ENCODE assay signal across 15 mouse cellular contexts in genomic region chr3:89860343-89860742, GRCm38 (mm10). TPM values are rescaled to one million over a fixed set of nuclear protein-coding genes. Genes with fewer than 3 reads are reported as not detected.
A peak's percentile ranks its signal among the peaks of the same experiment; 100 is the strongest.
DNase-seq lines count a peak whose midpoint lies in the region; ATAC-seq and TF ChIP-seq lines count a peak whose summit lies in the region.
"Had no signal": no experiment of that assay in that cellular context is flagged by ENCODE, and none has a peak within 500 bp of the region (broad histone marks: within the 10 kb centered on the region; RNA-seq: fewer than 3 reads in every experiment).

No protein-coding gene starts in this region.

- WGBS in forebrain, embryonic 13.5 days = 75% methylated on average over 3 of the region's 3 CpGs
- 75% methylated on average over 3 of the region's 3 CpGs for WGBS in forebrain, embryonic 15.5 days
- 83% methylated on average over 3 of the region's 3 CpGs for WGBS in hindbrain, embryonic 13.5 days
- WGBS in hindbrain, embryonic 16.5 days = 93% methylated on average over 3 of the region's 3 CpGs
- 85% methylated on average over 3 of the region's 3 CpGs for WGBS in neural tube, embryonic 13.5 days
- 87% methylated on average over 3 of the region's 3 CpGs for WGBS in neural tube, embryonic 15.5 days
- WGBS in stomach, postnatal 0 days = 60% methylated on average over 3 of the region's 3 CpGs

- no peak for DNase-seq in stomach, postnatal 0 days (ENCODE audit: low spot score)
- DNase-seq: cerebellum, adult 11-12 months; thymus, postnatal 14 days had no signal

- peak overlapping the region; percentile 77; the same call in 1 of the 2 replicates for H3K27ac ChIP-seq in forebrain, embryonic 13.5 days
- no peak overlapping the region for H3K27ac ChIP-seq in forebrain, embryonic 15.5 days (replicated peaks)
- H3K27ac ChIP-seq in hindbrain, embryonic 13.5 days = 0 out of 2 replicates have a peak overlapping the region, but pooled peaks have one; percentile 40
- H3K27ac ChIP-seq in hindbrain, embryonic 16.5 days (ENCODE audit: low read depth, low read length) = no peak overlapping the region
- H3K27ac ChIP-seq in neural tube, embryonic 13.5 days (replicated peaks) = no peak overlapping the region
- H3K27ac ChIP-seq in neural tube, embryonic 15.5 days (replicated peaks) = no peak overlapping the region
- peak overlapping the region; percentile 83; the same call in 1 of the 2 replicates for H3K27ac ChIP-seq in stomach, postnatal 0 days (replicated peaks)
- H3K27ac ChIP-seq: embryonic facial prominence, embryonic 10.5 days; liver, embryonic 14.5 days; midbrain, embryonic 15.5 days had no signal

- H3K4me3 ChIP-seq in forebrain, embryonic 13.5 days = no peak overlapping the region
- H3K4me3 ChIP-seq in forebrain, embryonic 15.5 days = no peak overlapping the region
- H3K4me3 ChIP-seq in hindbrain, embryonic 13.5 days = no peak overlapping the region
- H3K4me3 ChIP-seq in hindbrain, embryonic 16.5 days (ENCODE audit: low read length) = no peak overlapping the region
- H3K4me3 ChIP-seq in neural tube, embryonic 13.5 days = no peak overlapping the region
- no peak overlapping the region for H3K4me3 ChIP-seq in neural tube, embryonic 15.5 days (replicated peaks)
- no peak overlapping the region for H3K4me3 ChIP-seq in stomach, postnatal 0 days (ENCODE audit: low read depth, low read length)
- H3K4me3 ChIP-seq: embryonic facial prominence, embryonic 10.5 days; heart, embryonic 10.5 days; limb, embryonic 15.5 days; midbrain, embryonic 15.5 days had no signal

- TF ChIP-seq EP300 in stomach, postnatal 0 days (optimal IDR thresholded peaks at IDR 0.05) = no peak

- H3K27me3 ChIP-seq in forebrain, embryonic 13.5 days = no peaks in the 10 kb centered on the region
- no peaks in the 10 kb centered on the region for H3K27me3 ChIP-seq in forebrain, embryonic 15.5 days
- no peaks in the 10 kb centered on the region for H3K27me3 ChIP-seq in hindbrain, embryonic 13.5 days
- H3K27me3 ChIP-seq in hindbrain, embryonic 16.5 days (replicated peaks; ENCODE audit: control insufficient read depth, insufficient read depth, low read length) = no peaks in the 10 kb centered on the region
- H3K27me3 ChIP-seq in neural tube, embryonic 13.5 days = no peaks in the 10 kb centered on the region
- 0 out of 2 replicates have a peak, but pooled peaks cover 3% of the 10 kb centered on the region for H3K27me3 ChIP-seq in neural tube, embryonic 15.5 days (replicated peaks)
- no peaks in the 10 kb centered on the region for H3K27me3 ChIP-seq in stomach, postnatal 0 days (ENCODE audit: control insufficient read depth, insufficient read depth, low read length)
- H3K27me3 ChIP-seq: limb, embryonic 15.5 days had no signal

- no peak for TF ChIP-seq CTCF in stomach, postnatal 0 days (IDR thresholded peaks at IDR 0.05; ENCODE audit: low read depth)

- no peak overlapping the region for H3K4me2 ChIP-seq in forebrain, embryonic 13.5 days
- H3K4me2 ChIP-seq in forebrain, embryonic 15.5 days (replicated peaks) = no peak overlapping the region
- no peak overlapping the region for H3K4me2 ChIP-seq in hindbrain, embryonic 13.5 days
- no peak overlapping the region for H3K4me2 ChIP-seq in hindbrain, embryonic 16.5 days (ENCODE audit: low read length)
- H3K4me2 ChIP-seq in neural tube, embryonic 13.5 days = no peak overlapping the region
- H3K4me2 ChIP-seq in neural tube, embryonic 15.5 days = no peak overlapping the region
- H3K4me2 ChIP-seq in stomach, postnatal 0 days (replicated peaks; ENCODE audit: low read depth) = no peak overlapping the region
- H3K4me2 ChIP-seq: limb, embryonic 15.5 days; lung, embryonic 14.5 days; midbrain, embryonic 15.5 days had no signal

- H3K4me1 ChIP-seq in forebrain, embryonic 13.5 days = peaks cover 27% of the 10 kb centered on the region
- peaks cover 16% of the 10 kb centered on the region for H3K4me1 ChIP-seq in forebrain, embryonic 15.5 days
- peaks cover 16% of the 10 kb centered on the region for H3K4me1 ChIP-seq in hindbrain, embryonic 13.5 days (replicated peaks)
- H3K4me1 ChIP-seq in hindbrain, embryonic 16.5 days (ENCODE audit: control insufficient read depth, insufficient read depth, low read depth, low read length) = peaks cover 8% of the 10 kb centered on the region
- H3K4me1 ChIP-seq in neural tube, embryonic 13.5 days (replicated peaks) = peaks cover 23% of the 10 kb centered on the region
- peaks cover 11% of the 10 kb centered on the region for H3K4me1 ChIP-seq in neural tube, embryonic 15.5 days
- peaks cover 2% of the 10 kb centered on the region; the same call in 1 of the 2 replicates for H3K4me1 ChIP-seq in stomach, postnatal 0 days (replicated peaks; ENCODE audit: control insufficient read depth, insufficient read depth)

- ATAC-seq in forebrain, embryonic 13.5 days = no peak
- no peak for ATAC-seq in forebrain, embryonic 15.5 days (replicated peaks)
- no peak for ATAC-seq in hindbrain, embryonic 13.5 days (ENCODE audit: low FRiP score)
- no peak for ATAC-seq in hindbrain, embryonic 16.5 days
- ATAC-seq in neural tube, embryonic 13.5 days (ENCODE audit: low read depth) = no peak
- no peak for ATAC-seq in neural tube, embryonic 15.5 days (ENCODE audit: low FRiP score)
- no peak for ATAC-seq in stomach, postnatal 0 days (ENCODE audit: low FRiP score, low TSS enrichment)
- ATAC-seq: midbrain, embryonic 15.5 days had no signal

- H3K9me3 ChIP-seq in forebrain, embryonic 13.5 days (replicated peaks) = no peaks in the 10 kb centered on the region
- H3K9me3 ChIP-seq in forebrain, embryonic 15.5 days = no peaks in the 10 kb centered on the region
- H3K9me3 ChIP-seq in hindbrain, embryonic 13.5 days = no peaks in the 10 kb centered on the region
- H3K9me3 ChIP-seq in hindbrain, embryonic 16.5 days (ENCODE audit: control insufficient read depth, low read length) = no peaks in the 10 kb centered on the region
- H3K9me3 ChIP-seq in neural tube, embryonic 13.5 days = no peaks in the 10 kb centered on the region
- H3K9me3 ChIP-seq in neural tube, embryonic 15.5 days (replicated peaks) = no peaks in the 10 kb centered on the region
- no peaks in the 10 kb centered on the region for H3K9me3 ChIP-seq in stomach, postnatal 0 days (ENCODE audit: control insufficient read depth, low read length)
- H3K9me3 ChIP-seq: embryonic facial prominence, embryonic 10.5 days; heart, embryonic 10.5 days; limb, embryonic 15.5 days; midbrain, embryonic 15.5 days had no signal

- no peaks in the 10 kb centered on the region for H3K36me3 ChIP-seq in forebrain, embryonic 13.5 days (ENCODE audit: poor library complexity, severe bottlenecking)
- no peaks in the 10 kb centered on the region for H3K36me3 ChIP-seq in forebrain, embryonic 15.5 days
- H3K36me3 ChIP-seq in hindbrain, embryonic 13.5 days = no peaks in the 10 kb centered on the region
- no peaks in the 10 kb centered on the region for H3K36me3 ChIP-seq in hindbrain, embryonic 16.5 days (ENCODE audit: control insufficient read depth, insufficient read depth, low read length)
- H3K36me3 ChIP-seq in neural tube, embryonic 13.5 days = no peaks in the 10 kb centered on the region
- no peaks in the 10 kb centered on the region for H3K36me3 ChIP-seq in neural tube, embryonic 15.5 days
- no peaks in the 10 kb centered on the region for H3K36me3 ChIP-seq in stomach, postnatal 0 days (ENCODE audit: control insufficient read depth, insufficient read depth, low read length)
- H3K36me3 ChIP-seq: embryonic facial prominence, embryonic 10.5 days; limb, embryonic 15.5 days; midbrain, embryonic 15.5 days had no signal

- 0 out of 2 replicates have a peak overlapping the region, but pooled peaks have one; percentile 7 for H3K9ac ChIP-seq in forebrain, embryonic 13.5 days
- no peak overlapping the region for H3K9ac ChIP-seq in forebrain, embryonic 15.5 days (replicated peaks)
- 0 out of 2 replicates have a peak overlapping the region, but pooled peaks have one; percentile 30 for H3K9ac ChIP-seq in hindbrain, embryonic 13.5 days
- no peak overlapping the region for H3K9ac ChIP-seq in hindbrain, embryonic 16.5 days (ENCODE audit: low read depth, low read length)
- 0 out of 2 replicates have a peak overlapping the region, but pooled peaks have one; percentile 22 for H3K9ac ChIP-seq in neural tube, embryonic 13.5 days
- H3K9ac ChIP-seq in neural tube, embryonic 15.5 days (replicated peaks) = no peak overlapping the region
- no peak overlapping the region; the same call in 1 of the 2 replicates for H3K9ac ChIP-seq in stomach, postnatal 0 days (ENCODE audit: low read length)
- H3K9ac ChIP-seq: limb, embryonic 15.5 days; liver, embryonic 14.5 days; lung, embryonic 14.5 days; midbrain, embryonic 15.5 days had no signal

RNA-seq across cellular contexts. Expression of gene She, which starts 29.2 kb away (rescaled TPM):
- polyA plus RNA-seq in forebrain, embryonic 13.5 days (2015; fragmentation: Nextera tagmentation; extraction: Ambion mirVana) = 1.2 TPM in 2 replicates
- 1.1 and 1.3 TPM in 2 replicates for polyA plus RNA-seq in forebrain, embryonic 15.5 days (2015; fragmentation: Nextera tagmentation; extraction: Ambion mirVana)
- 1.7 and 2.1 TPM in 2 replicates for polyA plus RNA-seq in hindbrain, embryonic 13.5 days (2015; fragmentation: Nextera tagmentation; extraction: Ambion mirVana)
- polyA plus RNA-seq in hindbrain, embryonic 16.5 days (2015; fragmentation: Nextera tagmentation; extraction: Ambion mirVana) = 1.2 and 1.4 TPM in 2 replicates
- polyA plus RNA-seq in neural tube, embryonic 13.5 days (2015; fragmentation: Nextera tagmentation; extraction: Ambion mirVana) = 1.9 and 2.5 TPM in 2 replicates
- 1.4 and 2.0 TPM in 2 replicates for polyA plus RNA-seq in neural tube, embryonic 15.5 days (2015; fragmentation: Nextera tagmentation; extraction: Ambion mirVana)
- 1.4 and 1.5 TPM in 2 replicates for polyA plus RNA-seq in stomach, postnatal 0 days (2015; fragmentation: Nextera tagmentation; extraction: Ambion mirVana)

RNA-seq across cellular contexts. Expression of gene Il6ra, which starts 52.7 kb away (rescaled TPM):
- 0.25 and 0.36 TPM in 2 replicates for polyA plus RNA-seq in forebrain, embryonic 13.5 days (2015; fragmentation: Nextera tagmentation; extraction: Ambion mirVana)
- 0.73 and 0.82 TPM in 2 replicates for polyA plus RNA-seq in forebrain, embryonic 15.5 days (2015; fragmentation: Nextera tagmentation; extraction: Ambion mirVana)
- polyA plus RNA-seq in hindbrain, embryonic 13.5 days (2015; fragmentation: Nextera tagmentation; extraction: Ambion mirVana) = 0.98 and 1.1 TPM in 2 replicates
- 1.1 and 1.2 TPM in 2 replicates for polyA plus RNA-seq in hindbrain, embryonic 16.5 days (2015; fragmentation: Nextera tagmentation; extraction: Ambion mirVana)
- 0.68 and 0.96 TPM in 2 replicates for polyA plus RNA-seq in neural tube, embryonic 13.5 days (2015; fragmentation: Nextera tagmentation; extraction: Ambion mirVana)
- 1.2 and 1.5 TPM in 2 replicates for polyA plus RNA-seq in neural tube, embryonic 15.5 days (2015; fragmentation: Nextera tagmentation; extraction: Ambion mirVana)
- 4.3 and 4.5 TPM in 2 replicates for polyA plus RNA-seq in stomach, postnatal 0 days (2015; fragmentation: Nextera tagmentation; extraction: Ambion mirVana)

Comparison
In these comparisons a context has a peak if more than half of its experiments do, and no peak if none do; other contexts are left out.
1. H3K27ac ChIP-seq: peak in forebrain, embryonic 13.5 days (single experiment), hindbrain, embryonic 13.5 days (single experiment) and stomach, postnatal 0 days (single experiment); none in forebrain, embryonic 15.5 days (single experiment), hindbrain, embryonic 16.5 days (single experiment), neural tube, embryonic 13.5 days (single experiment) and neural tube, embryonic 15.5 days (single experiment).
2. H3K9ac ChIP-seq: peak in forebrain, embryonic 13.5 days (single experiment), hindbrain, embryonic 13.5 days (single experiment) and neural tube, embryonic 13.5 days (single experiment); none in forebrain, embryonic 15.5 days (single experiment), hindbrain, embryonic 16.5 days (single experiment), neural tube, embryonic 15.5 days (single experiment) and stomach, postnatal 0 days (single experiment).